Mouse (Mus musculus) cerebellum, adult 2 months (tissue): ENCODE results near the gene Mtm1.

Source experiments
- CTCF ChIP-seq: fragments of 200-500 bp; IDR thresholded peaks from 2 replicates; pipeline ENCODE4 v1.5.1; 2011; ENCODE audit warnings: low read depth, mild to moderate bottlenecking, control low read depth, low read length, moderate library complexity, borderline replicate concordance; ENCODE audit not compliant: insufficient read depth
- POLR2A ChIP-seq: fragments of 200-500 bp; IDR thresholded peaks from 2 replicates; pipeline ENCODE4 v1.6.1; 2011; ENCODE audit warnings: low read length, control low read depth, borderline replicate concordance; ENCODE audit not compliant: insufficient read depth

DNA sequence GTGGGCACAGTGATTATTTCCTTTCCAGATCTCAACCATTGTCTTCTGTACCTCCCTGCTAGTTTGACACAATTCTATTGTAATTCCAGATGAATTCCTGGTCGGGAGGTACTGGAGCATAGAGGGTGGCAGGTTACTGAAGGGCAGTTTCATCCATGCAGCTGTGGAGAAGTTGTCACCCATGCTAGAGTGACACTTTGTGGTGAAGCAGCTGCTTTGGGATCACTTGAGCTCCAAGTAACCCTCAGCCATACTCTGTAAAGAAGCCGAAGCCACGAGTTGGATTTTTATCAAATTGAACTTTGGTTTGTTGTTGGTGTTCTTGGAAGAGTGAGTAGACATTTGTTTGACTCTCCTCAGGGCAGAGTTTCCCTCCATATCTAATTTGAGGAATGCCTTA lies 17.6 kb downstream of the Mtm1 start:
- TF ChIP-seq CTCF (no peak), POLR2A (no peak)
